Mouse (Mus musculus) megakaryocyte, embryonic 14.5 days (primary cell): ENCODE results near the gene Bpgm.

Experiments
- FLI1 ChIP-seq: IDR thresholded peaks from 2 replicates; pipeline ENCODE4 v1.6.1; 2012; ENCODE audit warnings: low read length, inconsistent platforms, mixed read lengths
- GATA1 ChIP-seq: IDR thresholded peaks from 3 replicates; pipeline ENCODE4 v1.6.1; 2012; ENCODE audit warnings: mixed read lengths, low read length, inconsistent platforms, borderline replicate concordance

- TF ChIP-seq FLI1, result no peak
- TF ChIP-seq GATA1, result no peak
Measured at GRCm38 (mm10) chr6:34515098-34515782, 39.2 kb downstream of the Bpgm start.
